Mouse (Mus musculus): Measurements from ENCODE around the gene Gm20696. TPM values are rescaled to one million over a fixed set of nuclear protein-coding genes. Genes with fewer than 3 reads are reported as not detected.

The Gm20696 gene
- polyA plus RNA-seq, 1 experiment from 2014 or later: 1.7 TPM

DNA sequence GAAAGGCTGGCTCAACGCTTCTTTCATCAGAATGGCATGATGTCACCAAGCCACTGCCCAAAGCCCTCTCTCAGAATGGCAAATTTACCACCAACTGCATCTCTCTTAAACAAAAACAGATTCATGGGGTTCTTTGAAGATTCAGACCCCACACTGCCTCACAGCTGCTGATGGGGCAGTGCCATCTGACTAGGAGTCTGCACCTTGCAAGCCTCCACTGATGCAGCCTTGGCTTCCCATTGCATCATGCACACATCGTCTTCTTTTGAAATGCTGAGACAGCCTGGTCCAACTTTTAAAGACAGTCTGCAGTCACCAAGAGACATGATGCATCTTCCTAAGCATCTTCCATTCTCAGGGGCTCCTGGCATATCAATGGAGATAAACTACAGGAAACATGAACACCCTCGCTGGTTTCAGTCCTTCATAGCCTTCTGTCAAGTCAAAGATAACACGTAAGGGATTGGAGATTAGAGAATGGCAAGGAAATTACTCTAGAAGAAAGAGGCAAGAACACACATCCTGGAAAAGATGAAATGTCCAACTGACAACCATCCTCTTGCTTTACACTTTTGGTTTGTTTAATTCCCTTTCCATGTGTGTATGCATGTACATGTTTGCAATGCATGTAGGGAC lies 298.4 kb downstream of the Gm20696 start:
- Histone ChIP-seq H3K4me3 (no peak overlapping the region), H3K9ac (no peak overlapping the region), H3K27ac (replicated peaks) (no peak overlapping the region), H3K4me1 (peaks cover 23% of the 10 kb centered on the region), H3K36me3 (peaks cover 4% of the 10 kb centered on the region; the same call in 1 of the 2 replicates), H3K9me3 (no peaks in the 10 kb centered on the region), H3K4me2 (no peak overlapping the region), H3K27me3 (replicated peaks) (no peaks in the 10 kb centered on the region)
- 49% methylated on average over 4 of the region's 4 CpGs for WGBS
- no peak for ATAC-seq (ENCODE audit: extremely low read depth, insufficient number of reproducible peaks, low FRiP score, low TSS enrichment)

DNA sequence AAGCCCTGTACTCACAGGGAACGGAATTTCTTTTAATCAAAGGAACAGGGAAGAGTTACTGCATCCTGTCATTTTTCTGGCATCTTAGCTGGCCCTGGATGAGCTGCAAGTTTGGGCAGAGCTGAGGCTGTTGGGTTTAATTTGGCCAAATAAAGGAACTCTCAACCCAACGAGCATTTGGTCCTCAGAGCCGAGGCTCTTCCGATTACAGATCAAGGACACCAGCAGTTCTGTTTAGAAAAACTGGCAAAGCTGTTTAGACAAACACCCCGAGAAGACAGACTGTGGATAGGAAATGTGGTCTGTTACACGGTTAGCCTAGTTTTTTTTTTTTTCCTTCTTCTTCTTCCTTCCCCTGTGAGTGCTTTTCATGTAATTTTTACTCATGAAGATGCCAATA lies 302.1 kb downstream of the Gm20696 start:
- Histone ChIP-seq H3K9me3 (no peaks in the 10 kb centered on the region), H3K27me3 (replicated peaks) (no peaks in the 10 kb centered on the region), H3K9ac (no peak overlapping the region), H3K27ac (replicated peaks) (no peak overlapping the region), H3K4me1 (peaks cover 29% of the 10 kb centered on the region), H3K4me2 (no peak overlapping the region), H3K4me3 (no peak overlapping the region), H3K36me3 (peaks cover 4% of the 10 kb centered on the region; the same call in 1 of the 2 replicates)
- WGBS: 65% methylated on average over 6 of the region's 6 CpGs
- no peak for ATAC-seq (ENCODE audit: extremely low read depth, insufficient number of reproducible peaks, low FRiP score, low TSS enrichment)

DNA sequence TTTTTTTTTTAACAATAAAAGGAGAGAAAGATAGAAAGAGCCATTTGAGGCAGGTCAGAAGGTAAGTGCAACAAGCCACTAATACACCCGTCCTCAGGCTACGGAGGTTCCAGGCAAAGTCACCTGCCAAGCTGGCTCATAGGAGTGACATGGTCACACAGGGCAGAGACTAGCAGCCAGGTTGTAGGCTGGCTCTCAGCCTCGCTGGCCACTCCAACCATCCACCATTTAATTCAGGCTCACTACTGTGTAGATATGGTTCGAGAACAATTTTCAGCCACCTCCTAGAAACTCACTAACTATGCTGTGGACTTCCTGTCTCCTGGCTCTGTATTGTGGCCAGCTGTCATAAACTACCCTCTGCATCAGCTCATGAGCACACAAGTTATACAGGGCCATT lies 306.0 kb downstream of the Gm20696 start:
- Histone ChIP-seq H3K4me2 (no peak overlapping the region), H3K36me3 (no peaks in the 10 kb centered on the region), H3K27ac (replicated peaks) (peak overlapping the region; percentile 69), H3K4me1 (peaks cover 35% of the 10 kb centered on the region), H3K9me3 (no peaks in the 10 kb centered on the region), H3K9ac (no peak overlapping the region), H3K27me3 (replicated peaks) (no peaks in the 10 kb centered on the region), H3K4me3 (no peak overlapping the region)
- WGBS: 63% methylated on average over 4 of the region's 4 CpGs
- ATAC-seq (ENCODE audit: extremely low read depth, insufficient number of reproducible peaks, low FRiP score, low TSS enrichment): no peak

DNA sequence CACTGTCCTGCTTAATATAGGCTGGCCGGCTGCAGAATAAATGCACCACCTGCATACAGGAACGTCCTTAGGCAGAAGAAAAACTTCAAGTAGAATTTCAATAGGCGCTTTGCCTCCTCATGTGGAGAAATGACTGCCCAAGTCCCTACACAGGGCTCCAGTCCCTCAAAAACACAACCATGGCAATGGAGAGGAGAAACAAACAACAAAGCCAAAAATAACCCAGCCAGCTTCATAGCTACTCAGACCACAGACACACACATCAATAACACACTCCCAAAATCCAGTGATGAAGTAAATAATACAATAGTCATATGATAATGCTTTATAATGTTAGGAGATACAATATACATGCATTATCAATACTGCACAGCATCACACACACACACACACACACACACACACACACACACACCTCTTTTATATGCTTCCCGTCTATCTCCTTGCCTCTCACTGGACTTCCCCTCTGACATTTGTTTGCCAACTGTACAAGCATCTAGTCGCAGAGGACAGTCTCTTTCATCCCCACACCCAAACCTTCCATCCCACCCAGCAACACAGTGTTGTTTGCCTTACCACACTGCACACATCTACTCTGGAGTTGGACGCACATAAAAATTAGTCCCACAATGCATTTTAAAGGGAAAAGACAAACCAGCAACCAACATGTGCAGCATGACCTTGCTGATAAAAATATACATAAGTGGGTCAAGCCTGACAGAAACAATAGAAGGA lies 306.7 kb downstream of the Gm20696 start:
- Histone ChIP-seq H3K9me3 (no peaks in the 10 kb centered on the region), H3K36me3 (no peaks in the 10 kb centered on the region), H3K27me3 (replicated peaks) (no peaks in the 10 kb centered on the region), H3K4me2 (no peak overlapping the region; the same call in 1 of the 2 replicates), H3K9ac (0 out of 2 replicates have a peak overlapping the region, but pooled peaks have one; percentile 7), H3K4me3 (no peak overlapping the region), H3K4me1 (peaks cover 41% of the 10 kb centered on the region), H3K27ac (replicated peaks) (peak overlapping the region; percentile 69)
- no peak for ATAC-seq (ENCODE audit: extremely low read depth, insufficient number of reproducible peaks, low FRiP score, low TSS enrichment)
- 47% methylated on average over 6 of the region's 6 CpGs for WGBS

DNA sequence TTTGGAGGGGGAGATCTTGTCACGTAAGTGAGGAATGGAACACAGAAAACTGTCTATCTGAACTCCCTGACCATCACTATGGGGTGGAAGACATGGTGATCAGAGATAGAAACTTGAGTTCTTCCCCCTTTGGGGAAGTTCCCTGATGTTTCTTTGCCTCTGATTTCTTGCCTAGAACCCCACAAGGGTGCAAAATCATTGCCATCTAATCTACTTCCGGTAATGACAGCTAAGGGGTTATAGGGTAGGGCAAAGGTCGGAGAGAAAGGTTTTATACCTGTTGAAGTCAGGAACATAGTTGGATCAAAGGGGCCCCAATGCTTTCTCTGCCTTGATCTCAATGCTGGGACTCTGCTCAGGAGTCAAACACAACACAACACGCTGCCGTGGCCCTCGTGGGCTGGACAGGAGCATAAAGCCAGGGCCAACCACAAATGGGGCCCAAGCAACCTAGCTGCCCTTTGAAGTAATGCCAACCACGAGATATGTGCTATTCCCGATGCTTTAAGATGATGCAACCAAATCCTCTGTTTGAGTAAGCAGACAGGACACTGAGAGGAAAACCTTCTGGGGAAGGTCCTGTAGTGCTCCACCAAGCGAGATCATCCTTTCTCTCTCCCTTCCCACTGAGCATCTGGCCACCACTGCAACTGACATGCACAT lies 307.4 kb downstream of the Gm20696 start:
- Histone ChIP-seq H3K27me3 (replicated peaks) (no peaks in the 10 kb centered on the region), H3K9ac (0 out of 2 replicates have a peak overlapping the region, but pooled peaks have one; percentile 7), H3K4me3 (no peak overlapping the region), H3K36me3 (no peaks in the 10 kb centered on the region), H3K9me3 (no peaks in the 10 kb centered on the region), H3K4me1 (peaks cover 49% of the 10 kb centered on the region), H3K27ac (replicated peaks) (peak overlapping the region; percentile 69), H3K4me2 (no peak overlapping the region; the same call in 1 of the 2 replicates)
- WGBS: 64% methylated on average over 9 of the region's 9 CpGs
- ATAC-seq (ENCODE audit: extremely low read depth, insufficient number of reproducible peaks, low FRiP score, low TSS enrichment): no peak

DNA sequence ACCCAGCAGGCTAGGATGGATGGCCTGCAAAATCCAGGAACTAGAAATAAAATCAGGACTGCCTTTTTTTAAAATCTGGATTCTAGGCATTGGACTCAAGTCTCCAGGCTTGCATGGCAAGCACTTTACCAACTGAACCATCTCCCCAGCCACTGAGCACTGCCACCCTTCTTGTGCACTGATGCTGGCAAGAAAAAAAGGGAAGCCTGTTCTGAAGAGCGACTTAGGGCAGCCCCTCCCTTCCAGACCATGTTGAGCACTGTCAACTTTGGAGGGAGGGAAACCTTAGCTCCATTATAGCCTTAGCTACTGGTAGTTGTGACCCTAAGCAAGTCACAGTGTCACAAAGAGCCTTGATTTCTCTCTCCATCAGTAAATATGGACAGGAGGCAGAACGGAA lies 308.7 kb downstream of the Gm20696 start:
- Histone ChIP-seq H3K4me2 (no peak overlapping the region), H3K27ac (replicated peaks) (no peak overlapping the region), H3K9ac (no peak overlapping the region), H3K4me1 (peaks cover 56% of the 10 kb centered on the region), H3K27me3 (replicated peaks) (no peaks in the 10 kb centered on the region), H3K36me3 (no peaks in the 10 kb centered on the region), H3K9me3 (no peaks in the 10 kb centered on the region), H3K4me3 (no peak overlapping the region)
- 81% methylated on average over 2 of the region's 2 CpGs for WGBS
- ATAC-seq (ENCODE audit: extremely low read depth, insufficient number of reproducible peaks, low FRiP score, low TSS enrichment): no peak

DNA sequence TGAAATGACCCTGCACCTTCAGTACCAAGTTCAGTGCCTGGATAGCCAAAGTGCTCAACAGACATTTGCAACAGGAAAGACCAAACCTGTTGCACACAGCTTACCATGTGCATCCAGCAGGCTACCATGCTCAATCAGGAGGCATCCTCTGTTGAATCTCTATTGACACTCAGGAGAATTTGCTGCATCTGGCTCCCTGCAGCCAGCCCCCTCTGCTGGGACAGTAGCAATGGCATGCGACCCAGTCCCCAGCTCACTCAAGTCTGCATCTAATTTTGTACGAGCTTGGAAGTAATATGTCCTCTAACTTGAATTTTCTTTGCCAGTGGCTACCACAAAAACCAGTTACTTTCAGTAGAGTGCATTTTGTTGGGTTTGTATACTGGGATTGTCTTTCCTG lies 312.3 kb downstream of the Gm20696 start:
- no peaks in the 10 kb centered on the region for H3K36me3 ChIP-seq
- no peak overlapping the region for H3K27ac ChIP-seq (replicated peaks)
- ATAC-seq (ENCODE audit: extremely low read depth, insufficient number of reproducible peaks, low FRiP score, low TSS enrichment): no peak
- no peaks in the 10 kb centered on the region for H3K9me3 ChIP-seq
- H3K4me1 ChIP-seq: peaks cover 56% of the 10 kb centered on the region
- H3K27me3 ChIP-seq (replicated peaks): no peaks in the 10 kb centered on the region
- no peak overlapping the region for H3K4me3 ChIP-seq
- 41% methylated on average over 2 of the region's 2 CpGs for WGBS
- H3K9ac ChIP-seq: no peak overlapping the region
- H3K4me2 ChIP-seq: no peak overlapping the region

DNA sequence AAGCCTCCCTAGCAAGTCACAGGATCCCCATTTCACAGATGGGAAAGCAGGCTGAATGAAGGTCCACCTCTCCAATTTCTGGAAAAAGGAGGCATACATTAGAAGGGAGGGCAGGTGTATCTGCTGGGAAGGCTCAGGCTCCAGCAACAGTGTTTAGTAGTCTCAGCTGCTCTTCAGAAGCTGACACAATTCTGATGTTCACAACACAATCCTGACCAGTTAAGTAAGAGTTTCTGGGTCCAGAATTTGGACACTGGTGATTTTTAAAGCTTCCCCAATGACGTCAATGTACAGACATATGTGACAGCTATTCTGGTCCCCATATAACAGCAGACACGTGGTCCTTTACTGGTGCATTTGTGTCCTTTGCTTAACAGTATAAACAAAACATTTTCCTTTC lies 313.2 kb downstream of the Gm20696 start:
- no peak overlapping the region for H3K4me3 ChIP-seq
- H3K36me3 ChIP-seq: no peaks in the 10 kb centered on the region
- H3K9me3 ChIP-seq: no peaks in the 10 kb centered on the region
- H3K9ac ChIP-seq: no peak overlapping the region
- no peak overlapping the region for H3K4me2 ChIP-seq
- WGBS: 62% methylated on average over 2 of the region's 2 CpGs
- no peaks in the 10 kb centered on the region for H3K27me3 ChIP-seq (replicated peaks)
- peaks cover 49% of the 10 kb centered on the region for H3K4me1 ChIP-seq
- H3K27ac ChIP-seq (replicated peaks): no peak overlapping the region
- ATAC-seq (ENCODE audit: extremely low read depth, insufficient number of reproducible peaks, low FRiP score, low TSS enrichment): no peak

DNA sequence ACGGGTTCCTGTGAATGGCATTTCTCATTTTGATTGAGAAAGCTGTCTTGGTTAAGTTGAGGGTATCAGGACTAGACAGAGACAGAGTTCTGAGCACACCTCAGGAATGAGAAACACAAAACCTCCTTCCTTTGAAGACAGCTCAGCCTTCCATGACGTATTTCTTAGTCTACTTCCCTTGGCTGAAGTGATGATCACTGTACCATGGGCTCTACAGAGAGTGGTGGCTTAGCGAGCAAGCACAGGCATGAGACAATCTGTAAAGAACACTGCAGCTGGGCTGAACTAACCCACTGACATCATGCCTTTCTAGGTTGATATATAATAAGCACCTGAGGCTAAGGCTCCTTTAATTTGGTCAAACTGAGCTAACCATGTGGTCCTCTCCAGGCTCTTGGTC lies 316.0 kb downstream of the Gm20696 start:
- ATAC-seq (ENCODE audit: extremely low read depth, insufficient number of reproducible peaks, low FRiP score, low TSS enrichment): no peak
- H3K9me3 ChIP-seq: no peaks in the 10 kb centered on the region
- no peak overlapping the region for H3K9ac ChIP-seq
- H3K4me2 ChIP-seq: peak overlapping the region; percentile 29
- H3K4me3 ChIP-seq: no peak overlapping the region
- peaks cover 42% of the 10 kb centered on the region for H3K4me1 ChIP-seq
- peak overlapping the region; percentile 81 for H3K27ac ChIP-seq (replicated peaks)
- H3K27me3 ChIP-seq (replicated peaks): no peaks in the 10 kb centered on the region
- WGBS: 24% methylated on average over 3 of the region's 3 CpGs
- H3K36me3 ChIP-seq: no peaks in the 10 kb centered on the region

DNA sequence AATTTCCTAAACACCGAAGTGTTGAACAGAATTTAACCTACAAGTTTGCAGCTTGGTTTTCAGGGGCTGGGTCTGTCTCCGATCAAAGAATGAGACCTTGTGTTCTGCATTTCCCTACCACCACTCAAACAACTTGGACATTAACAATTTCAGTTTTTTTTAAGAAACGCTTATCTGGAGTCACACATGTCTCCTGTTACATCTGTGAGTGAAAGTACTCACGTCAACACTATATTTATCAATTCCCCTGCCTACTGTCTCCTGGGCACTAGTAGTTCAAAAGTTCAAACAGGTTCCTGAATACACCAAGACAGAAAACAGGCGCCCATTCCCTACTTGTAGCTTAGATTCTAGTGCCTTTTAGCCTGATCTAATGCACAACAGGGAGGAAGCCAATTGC lies 316.4 kb downstream of the Gm20696 start:
- Histone ChIP-seq H3K4me2 (peak overlapping the region; percentile 29), H3K27me3 (replicated peaks) (no peaks in the 10 kb centered on the region), H3K4me3 (no peak overlapping the region), H3K36me3 (no peaks in the 10 kb centered on the region), H3K9me3 (no peaks in the 10 kb centered on the region), H3K9ac (no peak overlapping the region), H3K4me1 (peaks cover 38% of the 10 kb centered on the region), H3K27ac (replicated peaks) (peak overlapping the region; percentile 81)
- no peak; the same call in 1 of the 2 replicates for ATAC-seq (ENCODE audit: extremely low read depth, insufficient number of reproducible peaks, low FRiP score, low TSS enrichment)
- 14% methylated on average over 5 of the region's 5 CpGs for WGBS

DNA sequence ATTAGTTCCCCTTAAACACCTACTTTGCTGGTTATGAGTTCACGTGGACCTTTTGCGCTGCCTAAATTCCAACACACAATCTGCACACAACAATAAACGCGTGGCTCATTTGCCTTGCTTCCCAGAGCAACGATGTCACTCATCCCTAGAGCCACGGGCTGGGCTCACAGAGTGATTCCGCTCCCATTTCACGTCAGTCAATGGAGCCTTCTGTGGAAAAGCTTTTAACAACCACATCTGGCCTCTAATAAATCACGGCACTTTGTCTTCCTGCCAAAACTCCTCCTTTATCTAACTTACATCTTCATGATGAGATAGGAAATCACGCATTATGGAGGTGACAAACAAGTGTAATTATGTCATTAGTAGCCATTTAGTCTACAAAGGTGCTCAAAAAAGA lies 318.8 kb downstream of the Gm20696 start:
- ATAC-seq (ENCODE audit: extremely low read depth, insufficient number of reproducible peaks, low FRiP score, low TSS enrichment): no peak
- H3K9ac ChIP-seq: no peak overlapping the region
- 66% methylated on average over 10 of the region's 10 CpGs for WGBS
- peaks cover 21% of the 10 kb centered on the region for H3K4me1 ChIP-seq
- H3K27ac ChIP-seq (replicated peaks): no peak overlapping the region
- no peak overlapping the region for H3K4me2 ChIP-seq
- no peaks in the 10 kb centered on the region for H3K9me3 ChIP-seq
- no peaks in the 10 kb centered on the region for H3K27me3 ChIP-seq (replicated peaks)
- no peak overlapping the region for H3K4me3 ChIP-seq
- no peaks in the 10 kb centered on the region for H3K36me3 ChIP-seq

Measured in heart, embryonic 13.5 days (tissue).